Mouse (Mus musculus) lung, postnatal 0 days (tissue): ENCODE measurements around the gene Gm20422.

Source experiments
- CTCF ChIP-seq: IDR thresholded peaks from 2 replicates; pipeline ENCODE4 v1.5.1; 2016; ENCODE audit warnings: antibody characterized with exemption, mild to moderate bottlenecking
- EP300 ChIP-seq: IDR thresholded peaks from 2 replicates; pipeline ENCODE4 v1.6.1; 2016; ENCODE audit warnings: antibody characterized with exemption, mild to moderate bottlenecking, control low read depth

DNA sequence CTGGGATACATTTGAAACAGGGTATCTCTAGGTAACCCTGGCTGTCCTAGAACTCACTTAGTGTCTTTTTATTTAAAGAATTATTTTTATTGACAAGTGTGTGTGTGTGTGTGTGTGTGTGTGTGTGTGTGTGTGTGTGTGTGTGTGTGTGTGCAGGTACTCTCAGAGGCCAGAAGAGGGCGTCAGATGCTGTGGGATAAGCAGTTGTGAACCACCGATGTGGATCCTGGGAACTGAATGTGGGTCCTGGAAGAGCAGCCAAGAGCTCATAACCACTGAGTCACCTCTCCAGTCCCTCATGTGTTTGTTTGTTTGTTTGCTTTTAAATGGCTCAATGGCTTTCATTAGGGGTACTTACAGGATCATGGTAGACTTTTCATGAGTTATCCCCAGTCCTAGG is 40.2 kb upstream of the Gm20422 start:
- TF ChIP-seq CTCF: no peak
- no peak for TF ChIP-seq EP300
